Mouse (Mus musculus): ENCODE measurements at regions not wholly inside any gene's neighbourhood (a gene's known extent, or its start where the extent isn't known, plus 50 kb on each side); places are given as distances from the start of the nearest gene placed in this dataset.

DNA sequence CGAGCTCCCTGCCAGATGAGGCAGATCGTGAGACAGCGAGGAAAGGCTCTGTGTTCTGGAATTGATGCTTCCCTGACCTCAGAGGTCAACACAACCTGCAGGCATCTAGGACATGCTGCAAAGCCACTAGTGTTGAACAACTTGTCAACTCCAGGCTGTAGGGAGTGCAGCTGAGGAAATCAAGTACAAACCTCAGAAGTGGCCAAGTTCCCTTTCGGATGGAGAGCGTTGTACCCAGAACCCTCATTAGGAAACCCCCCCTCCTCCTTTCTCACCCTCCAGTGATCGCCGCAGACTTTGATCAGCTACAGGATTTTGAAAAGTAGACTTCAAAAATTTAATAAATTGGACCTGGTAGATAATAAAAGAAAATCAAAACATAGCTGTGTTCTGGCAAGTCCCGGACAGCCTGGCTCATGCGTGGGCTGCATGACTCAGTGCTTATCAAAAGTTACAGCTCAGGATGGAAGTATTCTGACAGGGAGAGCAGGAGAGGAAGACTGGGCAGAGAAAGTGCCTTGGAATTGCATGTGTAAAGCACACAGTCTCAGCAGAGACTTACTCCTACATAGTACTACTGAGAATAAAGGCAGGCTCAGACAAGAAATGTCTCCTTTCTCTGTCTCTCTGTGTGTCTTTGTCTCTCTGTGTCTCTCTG is 224.2 kb downstream of the Diras2 start:
- TF ChIP-seq CTCF (IDR thresholded peaks at IDR 0.05; ENCODE audit: extremely low read depth, insufficient read depth, insufficient read length, insufficient replicate concordance) = no peak
- no peak for TF ChIP-seq POLR2A (IDR thresholded peaks at IDR 0.05; ENCODE audit: low read depth, low read length)

All from spleen, adult 2 months (tissue).